8 mouse cellular contexts compared by ENCODE assay signal in the genomic region with DNA sequence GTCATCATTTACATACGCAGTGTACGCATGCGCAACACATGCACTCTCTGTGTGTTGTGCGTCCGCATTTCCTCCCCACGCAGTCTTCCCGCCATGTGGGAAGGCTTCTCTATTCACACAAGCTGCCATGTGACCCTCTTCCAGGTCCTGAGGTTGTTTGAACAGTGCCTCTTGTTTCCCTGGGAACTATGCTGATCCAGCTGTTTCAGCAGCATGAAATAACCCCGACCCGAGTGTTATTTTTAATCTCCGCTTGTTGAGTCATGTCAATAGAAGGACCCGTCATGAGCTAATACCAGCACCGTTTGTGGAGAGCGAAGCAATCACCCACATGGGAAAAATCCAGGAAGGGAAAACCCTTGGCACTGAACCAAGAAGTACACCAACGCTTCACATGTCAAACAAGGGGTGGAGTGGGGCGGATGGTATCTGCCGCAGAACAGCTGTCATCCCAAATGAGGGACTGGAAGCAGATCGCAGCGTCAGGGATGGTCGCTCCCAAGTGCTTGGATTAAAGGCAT. TPM values are rescaled to one million over a fixed set of nuclear protein-coding genes. Genes with fewer than 3 reads are reported as not detected.
DNase-seq lines count a peak whose midpoint lies in the region; ATAC-seq and TF ChIP-seq lines count a peak whose summit lies in the region.

No protein-coding gene starts in this region.

- TF ChIP-seq CTCF in hindbrain, postnatal 0 days (IDR thresholded peaks at IDR 0.05; ENCODE audit: low read depth) = no peak

- peak; percentile 85 for ATAC-seq in frontal cortex, adult (ENCODE audit: low TSS enrichment)
- ATAC-seq in hindbrain, postnatal 0 days = 0 out of 2 replicates have a peak, but pooled peaks have one; percentile 29

- H3K27ac ChIP-seq in hindbrain, postnatal 0 days = no peak overlapping the region

- no peaks in the 10 kb centered on the region for H3K4me1 ChIP-seq in hindbrain, postnatal 0 days (ENCODE audit: insufficient read depth, low read length)

- peak; percentile 56 for DNase-seq in gastrocnemius, adult 18-20 months (ENCODE audit: low spot score)
- DNase-seq in gastrocnemius, postnatal 10 days = no peak
- DNase-seq in hindbrain, postnatal 0 days (ENCODE audit: low spot score) = peak; percentile 62
- peak; percentile 65 for DNase-seq in layer of hippocampus, postnatal 36 days
- DNase-seq in lung, postnatal 36 days = peak; percentile 73
- DNase-seq in cerebellum, adult 18-20 months = no peak
- DNase-seq in spleen, postnatal 10 days (ENCODE audit: low spot score in 2 of 2) = no peak

- H3K4me3 ChIP-seq in hindbrain, postnatal 0 days (ENCODE audit: low read length) = no peak overlapping the region

- H3K9ac ChIP-seq in hindbrain, postnatal 0 days (replicated peaks; ENCODE audit: low read length) = no peak overlapping the region

- no peaks in the 10 kb centered on the region for H3K36me3 ChIP-seq in hindbrain, postnatal 0 days (ENCODE audit: insufficient read depth, low read length)

- no peak overlapping the region for H3K4me2 ChIP-seq in hindbrain, postnatal 0 days (ENCODE audit: low read depth, low read length)

- no peaks in the 10 kb centered on the region for H3K27me3 ChIP-seq in hindbrain, postnatal 0 days (ENCODE audit: insufficient read depth, low read length)

- no peaks in the 10 kb centered on the region for H3K9me3 ChIP-seq in hindbrain, postnatal 0 days (ENCODE audit: low read length)

- WGBS in hindbrain, postnatal 0 days = 55% methylated on average over 19 of the region's 19 CpGs

RNA-seq across cellular contexts. Expression of a gene that starts 23.6 kb away (rescaled TPM):
- 1 to 10 TPM; 3.7 to 7.0 TPM for total RNA-seq in gastrocnemius, adult 18-20 months (2021)
- total RNA-seq in gastrocnemius, postnatal 10 days (2021) = 10 to 100 TPM; 14.1 to 16.7 TPM
- 14.3 and 21.1 TPM in 2 replicates for total RNA-seq in hindbrain, postnatal 0 days (2014; rRNA removed)
- 10.2 and 11.8 TPM in 2 replicates for polyA plus RNA-seq in hindbrain, postnatal 0 days (2015; fragmentation: Nextera tagmentation; extraction: Ambion mirVana)
- 1 to 10 TPM; 3.5 to 4.5 TPM for total RNA-seq in layer of hippocampus, postnatal 36 days (2021)

RNA-seq across cellular contexts. Expression of a gene that starts 38.7 kb away (rescaled TPM):
- 1 to 10 TPM; 2.0 to 2.3 TPM for total RNA-seq in gastrocnemius, adult 18-20 months (2021)
- 1 to 10 TPM; 3.1 to 4.3 TPM for total RNA-seq in gastrocnemius, postnatal 10 days (2021)
- total RNA-seq in hindbrain, postnatal 0 days (2014; rRNA removed) = 5.9 and 7.1 TPM in 2 replicates
- polyA plus RNA-seq in hindbrain, postnatal 0 days (2015; fragmentation: Nextera tagmentation; extraction: Ambion mirVana) = 6.6 and 7.3 TPM in 2 replicates
- total RNA-seq in layer of hippocampus, postnatal 36 days (2021) = 1 to 10 TPM; 2.4 to 2.7 TPM

Comparison
In these comparisons a context has a peak if more than half of its experiments do, and no peak if none do; other contexts are left out.
1. DNase-seq: peak in gastrocnemius, adult 18-20 months (single experiment), hindbrain, postnatal 0 days (single experiment), layer of hippocampus, postnatal 36 days (2 of 2) and lung, postnatal 36 days (single experiment); none in gastrocnemius, postnatal 10 days (single experiment), cerebellum, adult 18-20 months (0 of 2) and spleen, postnatal 10 days (0 of 2).